Mouse (Mus musculus) thymus, postnatal 36 days (tissue): ENCODE results near the gene Fam117b.

Experiments used
- DNase-seq, 2 experiments: peaks; one replicate each; pipeline ENCODE4 v3.0.0; 2022; ENCODE audit warnings: mixed read lengths in 2 of 2

The Fam117b gene

GRCm38 (mm10) chr1:59995646-59996045 lies 82.8 kb downstream of the Fam117b start:
- DNase-seq: no peak

DNA sequence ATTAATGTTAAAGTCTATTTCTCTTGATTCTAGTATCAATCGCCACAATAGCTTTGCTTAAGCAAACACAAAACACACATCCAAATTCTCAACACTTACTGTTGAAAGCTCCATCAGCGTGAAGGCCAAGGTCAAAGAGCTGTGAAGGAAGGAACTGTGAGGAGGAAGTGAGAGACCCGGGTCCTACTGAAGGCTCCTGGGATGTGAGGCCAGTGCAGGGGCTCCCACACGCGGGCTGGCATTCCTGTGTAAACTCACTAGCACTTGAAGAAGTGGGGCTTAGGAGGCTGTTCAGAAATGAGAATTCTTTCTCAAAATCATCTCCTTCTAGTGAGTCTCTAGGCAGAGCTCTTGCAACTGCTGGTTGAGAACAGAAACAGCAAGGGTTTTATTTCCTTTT lies 84.5 kb downstream of the Fam117b start:
- no peak for DNase-seq

- DNase-seq: no peak
These were observed 87.5 kb downstream of the Fam117b start for GRCm38 (mm10) chr1:60000319-60000718.

- no peak for DNase-seq
These were observed 94.5 kb downstream of the Fam117b start for GRCm38 (mm10) chr1:60007337-60007736.

GRCm38 (mm10) chr1:60008743-60009142 lies 95.9 kb downstream of the Fam117b start:
- DNase-seq: no peak

DNA sequence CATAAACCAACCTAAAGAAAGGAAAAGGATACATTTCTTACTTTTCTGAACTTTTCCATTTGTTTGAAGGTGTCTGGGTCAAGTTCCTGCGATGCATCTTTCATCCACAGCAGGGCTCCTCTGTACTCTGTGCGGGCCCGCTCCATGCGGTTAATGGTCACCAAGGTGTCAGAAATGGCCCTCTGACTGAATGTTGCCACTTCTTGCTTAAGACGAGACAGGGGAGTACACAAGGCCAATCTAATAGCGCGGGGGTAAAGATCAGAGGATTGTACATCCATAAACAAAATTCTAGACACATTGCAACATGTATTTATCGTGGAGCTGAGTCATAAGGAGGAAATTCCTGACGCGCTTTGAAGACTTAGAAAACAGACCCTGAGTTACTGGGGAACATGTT lies 101.0 kb downstream of the Fam117b start:
- no peak for DNase-seq

DNA sequence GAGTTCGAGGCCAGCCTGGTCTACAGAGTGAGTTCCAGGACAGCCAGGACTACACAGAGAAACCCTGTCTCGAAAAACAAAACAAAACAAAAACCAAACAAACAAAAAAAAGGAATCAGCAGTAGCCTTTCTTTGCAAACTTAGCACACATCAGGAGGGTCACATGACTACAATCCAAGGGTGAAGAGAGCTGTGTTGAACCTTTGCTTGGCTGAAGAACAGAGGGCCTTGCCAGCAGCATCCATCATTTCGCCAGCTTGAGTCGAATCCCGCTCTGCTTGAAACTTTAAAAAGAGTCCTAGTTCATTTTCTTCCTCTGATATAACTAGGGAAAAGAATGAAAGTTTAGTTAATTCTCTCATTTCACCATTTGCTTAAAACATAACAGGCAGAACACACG lies 102.7 kb downstream of the Fam117b start:
- DNase-seq: no peak

DNA sequence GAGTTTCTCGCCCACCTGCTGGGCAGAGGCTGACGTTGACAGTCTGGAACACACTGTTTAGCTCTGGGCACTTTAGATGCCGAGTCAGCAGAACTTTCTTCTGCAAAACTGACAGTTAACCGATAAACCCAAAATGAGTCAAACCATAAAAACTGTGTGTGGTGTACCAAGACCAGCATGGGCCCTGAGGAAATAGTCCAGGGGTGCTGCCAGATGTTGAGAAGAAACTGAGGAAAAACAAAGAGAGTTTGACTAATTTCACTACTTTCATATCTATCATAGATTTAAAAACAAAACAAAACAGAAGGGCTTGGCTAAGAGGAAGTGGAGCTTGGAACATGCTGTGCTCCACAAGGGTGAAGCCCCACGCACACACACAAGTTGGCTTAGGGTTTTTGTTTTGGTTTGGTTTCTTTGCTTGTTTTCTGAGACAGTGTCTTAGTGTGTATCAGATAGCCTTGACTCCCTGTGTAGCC lies 103.4 kb downstream of the Fam117b start:
- no peak for DNase-seq

GRCm38 (mm10) chr1:60017031-60017469 lies 104.2 kb downstream of the Fam117b start:
- no peak for DNase-seq
